ENCODE assay signal across 8 mouse cellular contexts in the genomic region with DNA sequence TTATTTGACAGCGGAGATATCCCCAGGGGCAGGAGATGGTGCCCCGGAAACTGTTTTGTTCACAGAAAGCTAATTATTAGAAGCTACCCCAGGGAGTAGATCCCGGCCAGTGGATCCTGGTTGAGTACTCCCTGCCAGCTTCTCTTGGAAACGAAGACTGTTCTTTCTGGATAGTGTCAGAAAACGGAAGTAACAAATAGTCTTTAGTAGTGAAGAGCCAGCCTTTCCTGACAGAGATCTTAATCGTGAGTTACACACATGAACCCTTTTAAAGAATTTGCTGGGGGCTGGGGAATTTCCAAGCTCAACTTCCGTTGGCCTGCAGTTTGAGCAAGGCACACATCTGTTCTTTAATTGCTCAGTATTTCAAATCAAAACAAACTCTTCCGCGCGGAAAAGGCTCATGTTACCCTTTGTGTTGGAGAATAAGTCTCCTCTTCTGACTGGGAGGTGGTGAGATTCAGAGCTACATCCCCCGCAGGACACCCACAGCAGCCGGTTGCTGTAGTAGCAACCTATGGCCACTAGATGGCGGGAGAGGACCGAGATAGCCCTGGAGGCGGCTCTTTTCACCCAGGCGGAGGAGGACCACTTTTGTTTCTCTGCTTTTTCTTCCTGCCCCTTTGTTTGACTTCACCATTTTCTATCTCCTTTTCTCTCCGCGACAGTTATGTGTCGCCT.
DNase-seq lines count a peak whose midpoint lies in the region; ATAC-seq lines count a peak whose summit lies in the region.

No protein-coding gene starts in this region.

- peak overlapping the region; percentile 66 for H3K9ac ChIP-seq in hindbrain, embryonic 14.5 days

- H3K27ac ChIP-seq in hindbrain, embryonic 14.5 days = peak overlapping the region; percentile 89

- 5% methylated on average over 19 of the region's 19 CpGs for WGBS in hindbrain, embryonic 14.5 days

- H3K9me3 ChIP-seq in hindbrain, embryonic 14.5 days (ENCODE audit: control insufficient read depth, low read length) = no peaks in the 10 kb centered on the region

- peak; percentile 72 for DNase-seq in R1 (ENCODE audit: low read depth, low spot score)
- DNase-seq in cerebellum, postnatal 14 days = peak; percentile 88 to 91
- peak; percentile 66 to 79 for DNase-seq in frontal cortex, postnatal 25 days (ENCODE audit: low spot score in 2 of 2)
- peak; percentile 92 for DNase-seq in hindbrain, embryonic 14.5 days (ENCODE audit: low spot score)
- DNase-seq in layer of hippocampus, postnatal 25 days (ENCODE audit: extremely low spot score in 1 of 2, low spot score in 1 of 2) = peak; percentile 73 to 74
- peak; percentile 82 for DNase-seq in lung, postnatal 14 days
- DNase-seq in ovary, postnatal 36 days (ENCODE audit: low spot score) = peak; percentile 79
- DNase-seq in thymus, postnatal 14 days = peak; percentile 85

- H3K4me3 ChIP-seq in hindbrain, embryonic 14.5 days (replicated peaks; ENCODE audit: low read length) = peak overlapping the region; percentile 31

- H3K27me3 ChIP-seq in hindbrain, embryonic 14.5 days (ENCODE audit: control insufficient read depth, insufficient read depth, low read length) = no peaks in the 10 kb centered on the region

- no peaks in the 10 kb centered on the region for H3K36me3 ChIP-seq in hindbrain, embryonic 14.5 days (replicated peaks; ENCODE audit: control insufficient read depth, insufficient read depth)

- peak overlapping the region; percentile 60 for H3K4me2 ChIP-seq in hindbrain, embryonic 14.5 days (replicated peaks)

- ATAC-seq in hindbrain, embryonic 14.5 days (ENCODE audit: low FRiP score) = peak; percentile 91

- peaks cover 20% of the 10 kb centered on the region for H3K4me1 ChIP-seq in hindbrain, embryonic 14.5 days (replicated peaks; ENCODE audit: control insufficient read depth, insufficient read depth, low read length)

Comparison
In these comparisons a context has a peak if more than half of its experiments do, and no peak if none do; other contexts are left out.
1. Peak in every context shown above with its lines: DNase-seq, ATAC-seq, H3K4me3 ChIP-seq and H3K27ac ChIP-seq.